Mouse (Mus musculus): Measurements from ENCODE around the gene Dnase1l3.

GRCm38 (mm10) chr14:7999435-7999834, 5.1 kb upstream of the Dnase1l3 start:
- TF ChIP-seq CTCF (IDR thresholded peaks at IDR 0.05; ENCODE audit: low read depth, low read length): no peak
- TF ChIP-seq POLR2A (IDR thresholded peaks at IDR 0.05; ENCODE audit: extremely low read depth, insufficient read depth, low read length): no peak

Data from liver, adult 2 months (tissue).